Mouse (Mus musculus) kidney, postnatal 14 days (tissue): ENCODE measurements around the gene Polg2.
"Not testable (repeated sequence)": the region's sequence is repeated elsewhere in the genome, so short reads cannot be mapped to it uniquely, and the experiment has no call there.

ENCODE experiments used
- DNase-seq: peaks from one replicate; pipeline ENCODE4 v3.0.0; 2022; ENCODE audit warnings: mixed read lengths

Gene Polg2

DNA sequence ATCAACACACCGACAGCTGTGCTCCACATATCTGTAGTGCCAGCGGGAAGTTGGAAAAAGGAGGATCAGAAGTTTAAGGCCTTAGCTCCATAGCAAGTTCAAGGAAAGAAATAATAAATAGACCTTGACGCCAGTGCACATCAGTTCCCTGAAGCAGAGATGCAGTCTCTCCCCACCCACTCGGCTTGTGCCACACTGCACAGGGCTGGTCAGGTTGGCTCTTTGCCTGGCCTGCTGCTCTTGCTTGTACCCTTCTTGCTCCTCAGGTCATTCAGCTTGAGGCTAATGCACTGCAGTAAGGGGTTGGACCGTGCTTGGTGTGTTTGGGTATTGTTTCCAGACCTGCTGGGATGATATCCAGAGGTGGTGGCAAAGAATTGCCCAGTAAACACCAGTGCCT is 18.8 kb downstream of the Polg2 start:
- no peak for DNase-seq

DNA sequence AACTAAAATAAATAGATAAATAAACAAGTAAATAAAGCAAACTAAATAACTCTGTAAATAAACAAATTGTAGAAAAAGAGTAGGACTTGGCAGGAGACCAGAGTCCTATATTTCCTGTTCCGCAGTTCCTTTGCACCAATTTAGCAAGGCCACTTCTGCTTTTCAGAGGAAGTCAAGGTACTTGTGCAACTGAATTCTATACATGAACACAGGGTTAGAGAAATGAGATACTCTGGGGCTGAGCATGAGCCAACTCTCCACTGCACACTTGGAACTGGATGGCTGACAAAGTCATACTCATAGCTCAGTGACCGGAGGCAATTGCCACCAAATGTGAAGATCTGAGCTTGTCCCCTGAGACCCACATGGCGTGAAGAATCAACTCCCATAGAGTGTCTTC is 20.3 kb downstream of the Polg2 start:
- DNase-seq: no peak

GRCm38 (mm10) chr11:106755583-106755982 is 23.8 kb downstream of the Polg2 start:
- no peak for DNase-seq

GRCm38 (mm10) chr11:106753314-106753713 is 26.0 kb downstream of the Polg2 start:
- DNase-seq: no peak

GRCm38 (mm10) chr11:106752103-106752502 is 27.2 kb downstream of the Polg2 start:
- DNase-seq: no peak

GRCm38 (mm10) chr11:106751039-106752018 is 28.0 kb downstream of the Polg2 start, which contains the start of gene Milr1:
Milr1 (plus strand) TSS chr11:106751226.
- no peak for DNase-seq

DNA sequence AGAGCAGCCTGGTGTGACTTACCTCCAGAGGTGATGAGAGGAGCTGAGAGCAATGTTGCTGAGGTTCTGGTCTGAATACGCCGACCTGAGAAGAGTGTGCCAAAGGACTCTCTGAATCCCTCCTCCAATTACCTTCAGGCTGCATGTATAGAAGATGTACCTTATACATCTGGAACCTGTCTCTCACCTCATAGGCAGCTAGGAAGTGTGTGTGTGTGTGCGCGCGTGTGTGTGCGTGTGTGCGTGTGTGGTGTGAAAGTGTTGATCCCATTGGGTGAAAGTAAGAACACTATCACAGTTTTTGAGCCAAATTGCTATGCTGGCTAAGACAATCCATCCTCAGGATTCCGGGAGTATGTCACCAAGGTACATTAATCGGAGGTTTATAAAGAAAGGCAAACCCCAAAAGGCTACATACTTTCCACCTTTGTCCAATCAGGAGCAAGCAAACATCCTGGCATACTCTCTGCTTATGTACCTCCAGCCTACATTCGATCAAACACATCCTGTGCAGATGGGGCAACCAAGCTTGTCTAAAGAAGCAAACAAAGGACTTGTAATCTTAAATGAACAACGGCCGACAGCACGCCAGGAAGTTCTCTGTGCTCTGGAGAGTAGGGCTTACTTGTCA is 29.1 kb downstream of the Polg2 start, which contains the start of gene Pecam1:
TSS of gene Pecam1 (minus strand) at position 508 of the 631 bp plus-strand sequence.
- no peak for DNase-seq

DNA sequence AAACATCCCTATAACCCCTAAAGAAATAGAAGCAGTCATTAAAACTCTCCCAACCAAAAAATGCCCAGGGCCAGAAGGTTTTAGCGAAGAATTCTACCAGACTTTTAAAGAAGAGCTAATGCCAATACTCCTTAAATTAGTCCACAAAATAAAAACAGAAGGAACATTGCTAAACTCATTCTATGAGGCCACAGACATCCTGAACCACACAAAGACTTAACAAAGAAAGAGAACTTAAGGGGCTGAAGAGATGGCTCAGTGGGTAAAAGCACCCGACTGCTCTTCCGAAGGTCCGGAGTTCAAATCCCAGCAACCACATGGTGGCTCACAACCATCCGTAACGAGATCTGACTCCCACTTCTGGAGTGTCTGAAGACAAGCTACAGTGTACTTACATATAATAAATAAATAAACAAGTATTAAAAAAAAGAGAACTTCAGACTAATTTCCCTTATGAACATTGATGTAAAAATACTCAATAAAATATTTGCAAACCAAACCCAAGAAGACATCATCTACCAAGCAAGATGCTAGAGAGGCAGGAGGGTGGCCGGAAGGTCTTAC is 29.7 kb downstream of the Polg2 start:
- not testable (repeated sequence) for DNase-seq

- no peak for DNase-seq
Observed at GRCm38 (mm10) chr11:106744949-106745348, 34.4 kb downstream of the Polg2 start.

DNA sequence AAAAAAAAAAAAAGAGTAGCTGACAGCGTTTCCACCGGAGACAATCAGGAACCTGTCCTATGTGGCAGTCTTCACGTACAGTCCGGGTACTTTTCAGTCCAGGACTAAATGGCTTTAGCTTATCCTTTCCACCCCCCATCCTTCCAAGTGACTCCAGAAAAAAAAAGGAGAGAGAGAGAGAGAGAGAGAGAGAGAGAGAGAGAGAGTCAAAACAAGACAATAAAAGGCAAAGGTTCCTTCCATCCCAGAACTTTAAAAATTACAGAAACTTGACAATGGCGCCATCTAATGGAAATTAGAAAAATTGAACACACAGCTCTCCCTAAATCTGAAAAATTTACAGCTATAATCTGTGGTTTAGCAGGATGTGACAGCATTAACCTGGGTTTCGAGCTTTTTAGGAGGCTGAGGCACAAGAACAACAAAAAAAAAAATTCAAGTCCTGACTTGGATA is 36.9 kb downstream of the Polg2 start:
- no peak for DNase-seq

GRCm38 (mm10) chr11:106741826-106742225 is 37.5 kb downstream of the Polg2 start:
- no peak for DNase-seq

- no peak for DNase-seq
Observed at GRCm38 (mm10) chr11:106741232-106741631, 38.1 kb downstream of the Polg2 start.

DNA sequence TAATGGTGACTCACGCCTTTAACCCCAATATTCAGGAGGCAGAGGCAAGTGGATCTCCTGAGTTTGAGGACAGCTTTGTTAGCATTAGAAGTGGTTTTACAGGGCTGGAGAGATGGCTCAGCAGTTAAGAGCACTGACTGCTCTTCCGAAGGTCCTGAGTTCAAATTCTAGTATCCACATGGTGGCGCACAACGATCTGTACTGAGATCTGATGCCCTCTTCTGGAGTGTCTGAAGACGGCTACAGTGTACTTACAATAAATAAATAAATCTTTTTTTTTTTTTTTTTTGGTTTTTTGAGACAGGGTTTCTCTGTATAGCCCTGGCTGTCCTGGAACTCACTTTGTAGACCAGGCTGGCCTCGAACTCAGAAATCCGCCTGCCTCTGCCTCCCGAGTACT is 38.6 kb downstream of the Polg2 start:
- DNase-seq: not testable (repeated sequence)

DNA sequence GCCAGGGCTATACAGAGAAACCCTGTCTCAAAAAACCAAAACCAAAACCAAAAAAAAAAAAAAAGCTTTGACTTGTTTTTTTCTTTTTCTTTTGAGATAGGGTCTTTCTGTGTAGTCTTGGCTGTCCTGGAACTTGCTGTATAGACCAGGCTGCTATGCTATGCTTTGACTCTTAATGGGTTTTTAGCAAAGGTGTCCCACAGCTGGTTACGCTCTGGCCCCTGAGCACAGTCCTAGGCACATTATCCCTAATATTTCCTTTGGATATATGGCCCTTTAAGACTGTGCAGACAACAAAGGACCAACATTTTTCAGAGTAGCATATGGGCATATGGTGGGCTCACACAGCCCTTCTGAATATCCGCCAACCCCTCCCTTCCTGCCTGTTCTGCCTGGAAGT is 40.2 kb downstream of the Polg2 start:
- no peak for DNase-seq

DNA sequence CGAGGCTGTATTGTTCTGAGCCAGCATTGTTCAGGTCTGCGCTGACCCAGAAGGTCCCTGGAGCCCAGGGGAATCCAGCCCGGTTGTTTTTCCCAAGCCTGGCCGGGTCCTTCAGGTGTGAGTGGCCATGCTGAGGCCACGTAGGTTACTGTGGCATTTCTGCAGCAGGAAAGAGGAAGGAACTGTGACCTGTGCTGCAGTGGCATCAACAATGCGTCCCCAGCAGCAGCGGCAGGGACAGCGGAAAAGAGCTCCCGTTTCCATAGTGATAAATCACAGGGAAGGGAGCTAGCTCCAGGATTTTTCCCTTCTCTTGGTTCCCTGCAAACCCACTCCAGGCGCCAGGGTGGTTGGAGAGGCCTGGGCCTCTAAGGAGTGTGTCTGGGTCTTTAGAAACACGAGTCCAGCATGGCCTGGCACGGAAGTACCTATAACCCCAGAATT is 42.1 kb downstream of the Polg2 start:
- DNase-seq: peak; percentile 72

DNA sequence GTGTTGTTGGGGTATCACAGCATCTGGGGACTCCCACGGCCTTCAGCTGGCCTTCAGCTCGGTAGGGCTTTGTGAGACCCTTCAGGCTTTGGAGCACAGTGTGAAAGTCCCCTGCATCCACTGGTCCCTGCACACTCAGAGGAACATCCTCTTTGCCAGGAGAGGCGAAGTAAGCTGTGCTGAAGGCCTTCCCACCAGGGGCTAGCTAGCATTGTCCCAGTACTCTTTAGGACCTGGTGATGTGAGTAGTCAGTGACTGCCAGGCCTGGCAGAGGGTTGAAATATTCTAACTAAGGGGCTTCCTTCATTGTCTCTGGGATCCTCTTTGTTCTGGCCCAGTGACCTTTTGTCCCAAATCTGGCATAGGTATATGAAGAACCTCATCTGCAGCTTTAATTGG is 42.7 kb downstream of the Polg2 start:
- DNase-seq: no peak

DNA sequence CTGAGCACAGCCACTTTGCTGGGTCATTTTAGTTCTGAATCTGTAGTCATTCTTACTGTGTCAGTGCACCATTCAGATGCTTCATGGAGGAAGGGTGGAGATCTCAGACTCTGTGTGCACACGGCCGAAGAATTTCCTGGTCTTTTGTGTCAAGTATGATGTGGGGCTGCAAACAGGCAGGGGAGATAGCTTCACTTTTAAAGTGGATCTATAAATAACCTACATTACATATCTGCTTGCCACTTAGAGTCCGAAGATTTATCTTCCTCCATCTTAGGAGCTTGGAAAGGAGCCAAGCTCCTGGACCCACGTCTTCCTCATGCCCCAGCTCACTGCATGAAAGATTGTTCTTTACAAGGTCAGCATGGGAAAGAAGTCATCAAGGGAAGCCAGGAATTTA is 48.6 kb downstream of the Polg2 start:
- peak; percentile 51 for DNase-seq

DNA sequence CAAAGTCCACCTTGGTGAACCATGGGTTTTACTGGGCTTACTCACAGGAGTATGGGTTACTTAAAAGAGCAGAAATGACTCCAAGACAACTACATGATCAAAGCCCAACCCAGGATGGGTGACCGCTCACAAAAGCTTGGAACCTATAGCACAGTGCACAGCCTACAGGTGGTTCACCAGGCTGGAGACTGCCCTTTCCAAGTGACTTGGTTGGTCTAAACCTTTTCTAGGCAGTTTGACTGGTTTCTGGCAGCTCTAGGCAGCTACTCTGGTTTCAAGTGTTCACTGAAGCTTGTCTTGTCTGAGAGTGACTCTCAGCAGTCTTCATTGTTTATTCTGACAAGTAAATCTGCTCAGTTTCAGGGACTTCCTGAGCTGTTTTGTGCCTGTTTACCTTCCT is 49.7 kb downstream of the Polg2 start:
- DNase-seq: no peak

- no peak for DNase-seq
Observed at GRCm38 (mm10) chr11:106728402-106729366, 50.7 kb downstream of the Polg2 start.

DNA sequence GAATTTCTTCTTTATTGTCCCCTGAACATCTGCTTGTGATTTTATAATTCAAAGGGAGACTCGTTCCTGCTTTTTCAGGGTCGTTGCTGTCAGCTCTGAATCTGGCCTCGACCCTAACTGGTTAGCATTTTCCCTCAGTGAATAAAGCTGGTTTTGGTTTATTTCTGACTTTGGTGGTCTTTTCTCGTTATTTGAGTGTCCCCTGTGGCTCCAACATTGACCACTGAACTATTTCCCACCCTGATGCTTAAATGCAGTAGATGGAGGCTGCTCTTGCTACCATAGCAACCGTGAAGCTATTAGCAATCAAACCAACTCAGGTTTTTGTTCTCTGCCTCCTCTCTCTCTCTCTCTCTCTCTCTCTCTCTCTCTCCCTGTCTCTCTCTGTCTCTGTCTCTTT is 51.4 kb downstream of the Polg2 start:
- DNase-seq: no peak

DNA sequence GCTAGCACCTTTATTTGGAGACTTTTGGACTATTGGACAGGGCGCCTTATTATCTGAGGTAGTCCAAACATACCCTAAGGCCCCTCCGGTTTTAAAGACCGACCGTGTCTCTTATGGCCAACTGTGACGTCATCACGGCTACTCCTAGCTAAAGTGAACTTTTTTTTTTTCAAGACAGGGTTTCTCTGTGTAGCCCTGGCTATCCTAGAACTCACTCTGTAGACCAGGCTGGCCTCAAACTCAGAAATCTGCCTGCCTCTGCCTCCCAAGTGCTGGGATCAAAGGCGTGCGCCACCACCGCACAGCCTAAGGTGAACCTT is 54.5 kb downstream of the Polg2 start:
- DNase-seq: not testable (repeated sequence)

- no peak for DNase-seq
Observed at GRCm38 (mm10) chr11:106724176-106724915, 55.0 kb downstream of the Polg2 start.
